ENCODE assay signal across 22 mouse cellular contexts in genomic region chr5:103719131-103719530, GRCm38 (mm10). TPM values are rescaled to one million over a fixed set of nuclear protein-coding genes. Genes with fewer than 3 reads are reported as not detected.
DNase-seq lines count a peak whose midpoint lies in the region; ATAC-seq and TF ChIP-seq lines count a peak whose summit lies in the region.
"Had no signal": no experiment of that assay in that cellular context is flagged by ENCODE, and none has a peak within 500 bp of the region (broad histone marks: within the 10 kb centered on the region; RNA-seq: fewer than 3 reads in every experiment).

No protein-coding gene starts in this region.

- WGBS in liver, embryonic 12.5 days (ENCODE audit: insufficient replicate concordance): 5% methylated on average over 6 of the region's 6 CpGs
- WGBS in liver, embryonic 11.5 days: 16% methylated on average over 6 of the region's 6 CpGs

- H3K9ac ChIP-seq in liver, embryonic 12.5 days: peak overlapping the region; percentile 27; the same call in 1 of the 2 replicates
- H3K9ac ChIP-seq in liver, embryonic 11.5 days (ENCODE audit: low read depth, low read length): no peak overlapping the region
- no peak overlapping the region for H3K9ac ChIP-seq in CH12.LX (ENCODE audit: insufficient read depth, low read depth)
- H3K9ac ChIP-seq: forebrain, embryonic 13.5 days; forebrain, postnatal 0 days; heart, embryonic 13.5 days; hindbrain, embryonic 15.5 days had no signal

- TF ChIP-seq RAD21 in CH12.LX (IDR thresholded peaks at IDR 0.05; ENCODE audit: low read depth, low read length): no peak

- H3K4me1 ChIP-seq in liver, embryonic 12.5 days: peaks cover 7% of the 10 kb centered on the region
- no peaks in the 10 kb centered on the region for H3K4me1 ChIP-seq in liver, embryonic 11.5 days (replicated peaks; ENCODE audit: control insufficient read depth, insufficient read depth, low read length)
- peaks cover 9 to 82% of the 10 kb centered on the region in 2 experiments for H3K4me1 ChIP-seq in CH12.LX (ENCODE audit: control insufficient read depth in 1 of 2, insufficient read depth in 2 of 2)
- H3K4me1 ChIP-seq in bone marrow macrophage, adult 2 months (ENCODE audit: control insufficient read depth, insufficient read depth, low read length): peaks cover 71% of the 10 kb centered on the region
- H3K4me1 ChIP-seq: forebrain, embryonic 13.5 days; heart, embryonic 13.5 days; hindbrain, embryonic 15.5 days had no signal

- H3K4me3 ChIP-seq in liver, embryonic 12.5 days: no peak overlapping the region
- H3K4me3 ChIP-seq in liver, embryonic 11.5 days (ENCODE audit: low read depth, low read length): no peak overlapping the region
- no peak overlapping the region for H3K4me3 ChIP-seq in CH12.LX (replicated peaks in 1 of 3; ENCODE audit: low read depth in 2 of 3, low read length in 2 of 3, poor library complexity in 1 of 3)
- no peak overlapping the region for H3K4me3 ChIP-seq in bone marrow macrophage, adult 2 months (ENCODE audit: insufficient read depth, low read length)
- H3K4me3 ChIP-seq: embryonic facial prominence, embryonic 10.5 days; forebrain, embryonic 13.5 days; heart, embryonic 13.5 days; hindbrain, embryonic 15.5 days had no signal

- TF ChIP-seq POLR2A in CH12.LX (IDR thresholded peaks at IDR 0.05; ENCODE audit: low read depth, low read length): no peak
- TF ChIP-seq POLR2A in bone marrow macrophage, adult 2 months (IDR thresholded peaks at IDR 0.05; ENCODE audit: borderline replicate concordance, low read depth, low read length): no peak

- dilution Hi-C loops in CH12.LX (cut with MboI; ENCODE audit: extremely low pct_ligation_motif_present, extremely low pct_unique_long_range_greater_than_20kb, low sequenced_read_pairs): no loop called here

- no peak overlapping the region for H3K27ac ChIP-seq in liver, embryonic 12.5 days
- no peak overlapping the region for H3K27ac ChIP-seq in liver, embryonic 11.5 days (ENCODE audit: low read depth, low read length)
- 0 out of 2 replicates have a peak overlapping the region, but pooled peaks have one; percentile 47 for H3K27ac ChIP-seq in CH12.LX (ENCODE audit: insufficient read depth, low read depth)
- peak overlapping the region; percentile 90 for H3K27ac ChIP-seq in bone marrow macrophage, adult 2 months (ENCODE audit: insufficient read depth, low read depth, low read length)
- H3K27ac ChIP-seq: embryonic facial prominence, embryonic 10.5 days; forebrain, embryonic 13.5 days; heart, embryonic 13.5 days; hindbrain, embryonic 15.5 days had no signal

- intact Hi-C loops in gastrocnemius, postnatal 14 days (cut with DNase I; ENCODE audit: low total_unique reads): no loop called here

- in situ Hi-C loops in CH12.LX (cut with MboI; ENCODE audit: low pct_ligation_motif_present, low pct_unique_long_range_greater_than_20kb, low sequenced_read_pairs): no loop called here

- DNase-seq in liver, embryonic 11.5 days (ENCODE audit: low spot score): no peak
- DNase-seq in CH12.LX (ENCODE audit: extremely low read depth): no peak
- DNase-seq in embryo, embryonic 10.5 days (ENCODE audit: low spot score): no peak
- DNase-seq in left cerebral cortex, adult 18-20 months (ENCODE audit: low spot score in 2 of 2): no peak
- DNase-seq in gastrocnemius, postnatal 14 days: no peak
- DNase-seq: adrenal gland, postnatal 25 days; cerebellum, adult 11 months; cerebellum, adult 8-10 months; cerebellum, postnatal 14 days; forebrain, postnatal 0 days; gastrocnemius, postnatal 36 days; heart, adult 11 months; heart, postnatal 36 days had no signal

- peaks cover 69% of the 10 kb centered on the region for H3K79me2 ChIP-seq in CH12.LX (replicated peaks; ENCODE audit: control insufficient read depth, extremely low read depth, insufficient read depth, poor library complexity, severe bottlenecking)

- peaks cover 15% of the 10 kb centered on the region; the same call in 1 of the 2 replicates for H3K27me3 ChIP-seq in liver, embryonic 12.5 days (replicated peaks)
- no peaks in the 10 kb centered on the region for H3K27me3 ChIP-seq in liver, embryonic 11.5 days (replicated peaks; ENCODE audit: control insufficient read depth, insufficient read depth, low read length)
- H3K27me3 ChIP-seq in CH12.LX (replicated peaks): no peaks in the 10 kb centered on the region
- H3K27me3 ChIP-seq: forebrain, embryonic 13.5 days; hindbrain, embryonic 15.5 days; Patski had no signal

- TF ChIP-seq EP300 in CH12.LX (IDR thresholded peaks at IDR 0.05; ENCODE audit: low read length): no peak

- H3K9me3 ChIP-seq in liver, embryonic 12.5 days (replicated peaks): no peaks in the 10 kb centered on the region
- H3K9me3 ChIP-seq in liver, embryonic 11.5 days (ENCODE audit: control insufficient read depth, low read length): no peaks in the 10 kb centered on the region
- H3K9me3 ChIP-seq in CH12.LX (replicated peaks; ENCODE audit: low read length): no peaks in the 10 kb centered on the region
- H3K9me3 ChIP-seq: embryonic facial prominence, embryonic 10.5 days; forebrain, embryonic 13.5 days; heart, embryonic 13.5 days; hindbrain, embryonic 15.5 days had no signal

- H3K4me2 ChIP-seq in liver, embryonic 12.5 days: no peak overlapping the region
- H3K4me2 ChIP-seq in liver, embryonic 11.5 days: no peak overlapping the region
- 0 out of 2 replicates have a peak overlapping the region, but pooled peaks have one; percentile 30 for H3K4me2 ChIP-seq in CH12.LX (ENCODE audit: insufficient read depth, low read depth, poor library complexity, severe bottlenecking)
- H3K4me2 ChIP-seq: forebrain, embryonic 13.5 days; heart, embryonic 13.5 days; hindbrain, embryonic 15.5 days had no signal

- no peak for ATAC-seq in liver, embryonic 12.5 days
- ATAC-seq in liver, embryonic 11.5 days (replicated peaks; ENCODE audit: low FRiP score): no peak
- peak; percentile 51 for ATAC-seq in megakaryocyte progenitor cell, adult 5-6 weeks (replicated peaks; ENCODE audit: poor library complexity)
- ATAC-seq: activated CD4-positive, CD25-positive, alpha-beta regulatory T cell, adult 4 months; forebrain, embryonic 13.5 days; forebrain, postnatal 0 days; Patski had no signal

- no peak for TF ChIP-seq CTCF in CH12.LX (conservative IDR thresholded peaks at IDR 0.05 in 1 of 2, IDR thresholded peaks at IDR 0.05 in 1 of 2; ENCODE audit: low read depth in 2 of 2, low read length in 2 of 2)
- TF ChIP-seq CTCF in bone marrow macrophage, adult 2 months (IDR thresholded peaks at IDR 0.05; ENCODE audit: low read depth, low read length): no peak

- no peaks in the 10 kb centered on the region for H3K36me3 ChIP-seq in liver, embryonic 12.5 days
- H3K36me3 ChIP-seq in liver, embryonic 11.5 days (ENCODE audit: control insufficient read depth, insufficient read depth, low read length): no peaks in the 10 kb centered on the region
- peaks cover 6 to 24% of the 10 kb centered on the region in 2 experiments for H3K36me3 ChIP-seq in CH12.LX (replicated peaks in 1 of 2; ENCODE audit: control insufficient read depth in 1 of 2, insufficient read depth in 1 of 2, low read length in 1 of 2)
- H3K36me3 ChIP-seq: embryonic facial prominence, embryonic 10.5 days; heart, embryonic 13.5 days; hindbrain, embryonic 15.5 days had no signal

TF ChIP-seq in CH12.LX, 34 proteins besides CTCF, POLR2A, EP300 and RAD21:
- TF ChIP-seq JUND (conservative IDR thresholded peaks at IDR 0.05; ENCODE audit: low read depth, low read length) (no peak), TBP (conservative IDR thresholded peaks at IDR 0.05; ENCODE audit: low read depth, low read length) (0 out of 2 replicates have a peak, but pooled peaks have one; percentile 21)

RNA-seq across cellular contexts. Expression of gene Aff1, which starts 27.0 kb away (rescaled TPM):
- polyA plus RNA-seq in liver, embryonic 12.5 days (2016; fragmentation: Nextera tagmentation; extraction: Ambion mirVana): 17.0 and 19.5 TPM in 2 replicates
- polyA plus RNA-seq in liver, embryonic 11.5 days (2014; fragmentation: Nextera tagmentation; extraction: Ambion mirVana): 19.3 and 19.7 TPM in 2 replicates
- 20.7 and 21.8 TPM in 2 replicates for total RNA-seq in CH12.LX (2012; rRNA removed)
- total RNA-seq in CH12.LX (2014; rRNA removed): 12.0 and 13.2 TPM in 2 replicates
- 32.7 and 38.9 TPM in 2 replicates for polyA plus RNA-seq in CH12.LX (2012; ENCODE audit: insufficient read length, low read depth)
- 44.1 and 45.3 TPM in 2 replicates for polyA plus RNA-seq in bone marrow macrophage, adult 2 months (2012; ENCODE audit: insufficient read depth, insufficient read length, missing spikeins)
- 78.6 and 86.8 TPM in 2 replicates for total RNA-seq in megakaryocyte progenitor cell, adult 5-6 weeks (2015)
- 34.1 and 44.3 TPM in 2 replicates for total RNA-seq in megakaryocyte progenitor cell, adult 5-6 weeks (2017)
- total RNA-seq in left cerebral cortex, adult 18-20 months (2021): 10 to 100 TPM; 13.3 to 15.4 TPM
- total RNA-seq in gastrocnemius, postnatal 14 days (2021): 10 to 100 TPM; 26.3 to 45.5 TPM

Comparison
In these comparisons a context has a peak if more than half of its experiments do, and no peak if none do; other contexts are left out.
1. H3K27ac ChIP-seq: peak in CH12.LX (single experiment) and bone marrow macrophage, adult 2 months (single experiment); none in liver, embryonic 12.5 days (single experiment) and liver, embryonic 11.5 days (single experiment).